8 mouse cellular contexts compared by ENCODE assay signal in the genomic region with DNA sequence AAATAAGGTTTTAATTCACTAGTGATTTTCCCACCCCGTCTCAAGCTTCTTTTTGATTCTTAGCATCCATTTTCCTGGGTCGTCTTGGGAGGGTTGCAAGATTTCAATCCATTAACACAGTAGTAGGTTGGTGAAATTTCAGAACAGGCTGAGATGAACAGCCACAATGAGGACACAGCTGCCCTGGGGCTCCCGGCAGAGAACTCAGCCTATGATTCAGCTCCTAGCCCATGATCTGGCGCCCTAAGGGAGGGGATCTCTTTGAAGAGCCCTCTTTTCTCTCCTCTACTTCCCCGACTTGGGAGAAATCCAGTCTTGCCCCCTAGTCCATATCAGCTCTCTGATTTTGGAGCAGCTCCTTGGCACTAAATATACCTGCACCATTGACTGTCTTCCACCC. TPM values are rescaled to one million over a fixed set of nuclear protein-coding genes. Genes with fewer than 3 reads are reported as not detected.
DNase-seq lines count a peak whose midpoint lies in the region; ATAC-seq and TF ChIP-seq lines count a peak whose summit lies in the region.

No protein-coding gene starts in this region.

- peaks cover 20% of the 10 kb centered on the region for H3K4me1 ChIP-seq in heart, embryonic 12.5 days (replicated peaks)
- H3K4me1 ChIP-seq in heart, adult 2 months (ENCODE audit: control insufficient read depth, insufficient read depth, low read length), result no peaks in the 10 kb centered on the region; the same call in 1 of the 2 replicates
- peaks cover 20% of the 10 kb centered on the region for H3K4me1 ChIP-seq in hindbrain, embryonic 14.5 days (replicated peaks; ENCODE audit: control insufficient read depth, insufficient read depth, low read length)
- H3K4me1 ChIP-seq in midbrain, embryonic 16.5 days (ENCODE audit: control insufficient read depth, insufficient read depth, low read length), result peaks cover 20% of the 10 kb centered on the region

- DNase-seq in heart, adult 2 months, result no peak
- DNase-seq in brain, embryonic 14.5 days (ENCODE audit: low read depth), result peak; percentile 61
- DNase-seq in hindbrain, embryonic 14.5 days (ENCODE audit: low spot score), result peak; percentile 40
- DNase-seq in right cerebral cortex, adult 18-20 months, result no peak
- no peak for DNase-seq in left cerebral cortex, adult 9 months (ENCODE audit: low spot score in 2 of 2)
- DNase-seq in MN1 (ENCODE audit: low spot score), result no peak

- WGBS in heart, embryonic 12.5 days, result 32% methylated on average over 5 of the region's 5 CpGs
- WGBS in heart, adult 2 months, result 60% methylated on average over 5 of the region's 5 CpGs
- 17% methylated on average over 5 of the region's 5 CpGs for WGBS in hindbrain, embryonic 14.5 days
- 9% methylated on average over 5 of the region's 5 CpGs for WGBS in midbrain, embryonic 16.5 days

- peak overlapping the region; percentile 18 for H3K4me3 ChIP-seq in heart, embryonic 12.5 days
- no peak overlapping the region for H3K4me3 ChIP-seq in heart, adult 2 months
- H3K4me3 ChIP-seq in hindbrain, embryonic 14.5 days (replicated peaks; ENCODE audit: low read length), result peak overlapping the region; percentile 6; the same call in 1 of the 2 replicates
- peak overlapping the region; percentile 18; the same call in 1 of the 2 replicates for H3K4me3 ChIP-seq in midbrain, embryonic 16.5 days (ENCODE audit: low read depth, low read length)

- H3K27me3 ChIP-seq in heart, embryonic 12.5 days (replicated peaks), result no peaks in the 10 kb centered on the region
- H3K27me3 ChIP-seq in heart, adult 2 months (ENCODE audit: control insufficient read depth, insufficient read depth, low read length), result no peaks in the 10 kb centered on the region
- H3K27me3 ChIP-seq in hindbrain, embryonic 14.5 days (ENCODE audit: control insufficient read depth, insufficient read depth, low read length), result no peaks in the 10 kb centered on the region
- no peaks in the 10 kb centered on the region for H3K27me3 ChIP-seq in midbrain, embryonic 16.5 days (ENCODE audit: control insufficient read depth, insufficient read depth, low read depth, low read length)

- peak overlapping the region; percentile 62 for H3K4me2 ChIP-seq in heart, embryonic 12.5 days
- H3K4me2 ChIP-seq in hindbrain, embryonic 14.5 days (replicated peaks), result peak overlapping the region; percentile 53
- peak overlapping the region; percentile 59 for H3K4me2 ChIP-seq in midbrain, embryonic 16.5 days (ENCODE audit: low read length)

- no peaks in the 10 kb centered on the region for H3K79me2 ChIP-seq in heart, adult 2 months (replicated peaks; ENCODE audit: control insufficient read depth, insufficient read depth, low read length)

- no peak overlapping the region for H3K27ac ChIP-seq in heart, embryonic 12.5 days (ENCODE audit: poor library complexity, severe bottlenecking)
- no peak overlapping the region for H3K27ac ChIP-seq in heart, adult 2 months
- peak overlapping the region; percentile 21; the same call in 1 of the 2 replicates for H3K27ac ChIP-seq in hindbrain, embryonic 14.5 days
- H3K27ac ChIP-seq in midbrain, embryonic 16.5 days (ENCODE audit: low read length), result 0 out of 2 replicates have a peak overlapping the region, but pooled peaks have one; percentile 6

- no peak for TF ChIP-seq CTCF in heart, adult 2 months (IDR thresholded peaks at IDR 0.05)
- no peak for TF ChIP-seq CTCF in brain, embryonic 14.5 days (IDR thresholded peaks at IDR 0.05; ENCODE audit: borderline replicate concordance, extremely low read depth, insufficient read depth, insufficient read length)

- no peaks in the 10 kb centered on the region for H3K36me3 ChIP-seq in heart, embryonic 12.5 days
- H3K36me3 ChIP-seq in heart, adult 2 months (ENCODE audit: control insufficient read depth, insufficient read depth, low read length), result no peaks in the 10 kb centered on the region
- H3K36me3 ChIP-seq in hindbrain, embryonic 14.5 days (replicated peaks; ENCODE audit: control insufficient read depth, insufficient read depth), result no peaks in the 10 kb centered on the region
- no peaks in the 10 kb centered on the region for H3K36me3 ChIP-seq in midbrain, embryonic 16.5 days (ENCODE audit: control insufficient read depth, insufficient read depth, low read length)

- 0 out of 2 replicates have a peak overlapping the region, but pooled peaks have one; percentile 46 for H3K9ac ChIP-seq in heart, embryonic 12.5 days
- H3K9ac ChIP-seq in heart, adult 2 months (ENCODE audit: low read depth, low read length), result no peak overlapping the region
- peak overlapping the region; percentile 32; the same call in 1 of the 2 replicates for H3K9ac ChIP-seq in hindbrain, embryonic 14.5 days
- peak overlapping the region; percentile 31; the same call in 1 of the 2 replicates for H3K9ac ChIP-seq in midbrain, embryonic 16.5 days (ENCODE audit: low read depth, low read length)

- no peak for TF ChIP-seq EP300 in heart, adult 2 months (IDR thresholded peaks at IDR 0.05; ENCODE audit: insufficient read depth, low read depth, low read length)

- no peak for ATAC-seq in heart, embryonic 12.5 days (ENCODE audit: insufficient number of reproducible peaks, low FRiP score)
- no peak for ATAC-seq in hindbrain, embryonic 14.5 days (ENCODE audit: low FRiP score)
- 0 out of 2 replicates have a peak, but pooled peaks have one; percentile 19 for ATAC-seq in midbrain, embryonic 16.5 days

- intact Hi-C loops in heart, adult 2 months (cut with DNase I), result loop anchor here (2.0 to 5.0 kb wide), 6 partner anchors 94 to 856 kb away; a partner anchor contains a TSS

- H3K9me3 ChIP-seq in heart, embryonic 12.5 days (replicated peaks), result no peaks in the 10 kb centered on the region
- no peaks in the 10 kb centered on the region for H3K9me3 ChIP-seq in hindbrain, embryonic 14.5 days (ENCODE audit: control insufficient read depth, low read length)
- no peaks in the 10 kb centered on the region for H3K9me3 ChIP-seq in midbrain, embryonic 16.5 days (replicated peaks; ENCODE audit: control insufficient read depth, low read length, poor library complexity, severe bottlenecking)

- TF ChIP-seq POLR2A in heart, adult 2 months (IDR thresholded peaks at IDR 0.05; ENCODE audit: insufficient read depth, low read depth, low read length), result no peak
- no peak for TF ChIP-seq POLR2A in brain, embryonic 14.5 days (IDR thresholded peaks at IDR 0.05; ENCODE audit: borderline replicate concordance, extremely low read depth, insufficient read depth, insufficient read length, poor library complexity, severe bottlenecking)

RNA-seq across cellular contexts. Expression of a gene that starts 41.9 kb away (rescaled TPM):
- 34.1 and 38.9 TPM in 2 replicates for polyA plus RNA-seq in heart, embryonic 12.5 days (2016; fragmentation: Nextera tagmentation; extraction: Ambion mirVana)
- 100 to 1,000 TPM; 140 to 141 TPM for total RNA-seq in heart, adult 2 months (2021)
- 125 and 178 TPM in 2 replicates for polyA plus RNA-seq in heart, adult 2 months (2012; rRNA removed)
- 52.8 and 54.1 TPM in 2 replicates for polyA plus RNA-seq in brain, embryonic 14.5 days (2012; rRNA removed)
- polyA plus RNA-seq in hindbrain, embryonic 14.5 days (2014; fragmentation: Nextera tagmentation; extraction: Ambion mirVana), result 26.0 and 26.6 TPM in 2 replicates
- 31.2 and 33.3 TPM in 2 replicates for polyA plus RNA-seq in midbrain, embryonic 16.5 days (2015; fragmentation: Nextera tagmentation; extraction: Ambion mirVana)

Comparison
In these comparisons a context has a peak if more than half of its experiments do, and no peak if none do; other contexts are left out.
1. H3K27ac ChIP-seq: peak in hindbrain, embryonic 14.5 days (single experiment) and midbrain, embryonic 16.5 days (single experiment); none in heart, embryonic 12.5 days (single experiment) and heart, adult 2 months (single experiment).
2. DNase-seq: peak in brain, embryonic 14.5 days (single experiment) and hindbrain, embryonic 14.5 days (single experiment); none in heart, adult 2 months (0 of 2), right cerebral cortex, adult 18-20 months (single experiment), left cerebral cortex, adult 9 months (0 of 2) and MN1 (single experiment).
3. Peak in every context shown above with its lines, with median percentiles within 50 percentile points of each other: H3K4me2 ChIP-seq.